Mouse (Mus musculus) ES-Bruce4 (cell line): ENCODE measurements around the gene Degs2.

Experiments
- CTCF ChIP-seq: IDR thresholded peaks from one replicate; pipeline ENCODE4 v1.8.1; 2011; ENCODE audit warnings: low read depth, low read length
- EP300 ChIP-seq: IDR thresholded peaks from 2 replicates; pipeline ENCODE4 v1.6.1; 2011; ENCODE audit warnings: low read depth, low read length; ENCODE audit not compliant: insufficient read depth

GRCm38 (mm10) chr12:108677116-108677515 is 25.0 kb downstream of the Degs2 start:
- TF ChIP-seq EP300 (no peak), CTCF (no peak)
